Mouse (Mus musculus): ENCODE measurements at regions not wholly inside any gene's neighbourhood (a gene's known extent, or its start where the extent isn't known, plus 50 kb on each side); places are given as distances from the start of the nearest gene placed in this dataset.
"Not testable (repeated sequence)": the region's sequence is repeated elsewhere in the genome, so short reads cannot be mapped to it uniquely, and the experiment has no call there.

GRCm38 (mm10) chr10:96372616-96373346, 236.4 kb downstream of the Gm5426 start:
- no peak for DNase-seq (ENCODE audit: low spot score)

- no peak for DNase-seq (ENCODE audit: low spot score)
Measured at GRCm38 (mm10) chr10:96373481-96373880, 237.1 kb downstream of the Gm5426 start.

GRCm38 (mm10) chr10:96374293-96375069, 238.1 kb downstream of the Gm5426 start:
- no peak for DNase-seq (ENCODE audit: low spot score)

- DNase-seq (ENCODE audit: low spot score): no peak
Measured at GRCm38 (mm10) chr10:96375070-96375447, 238.7 kb downstream of the Gm5426 start.

GRCm38 (mm10) chr10:96377549-96377948, 239.3 kb upstream of the Btg1 start:
- no peak for DNase-seq (ENCODE audit: low spot score)

- no peak for DNase-seq (ENCODE audit: low spot score)
Measured at GRCm38 (mm10) chr10:96379016-96379771, 237.6 kb upstream of the Btg1 start.

- no peak for DNase-seq (ENCODE audit: low spot score)
Measured at GRCm38 (mm10) chr10:96381664-96382063, 235.1 kb upstream of the Btg1 start.

- no peak for DNase-seq (ENCODE audit: low spot score)
Measured at GRCm38 (mm10) chr10:96391748-96392147, 225.1 kb upstream of the Btg1 start.

- no peak for DNase-seq (ENCODE audit: low spot score)
Measured at GRCm38 (mm10) chr10:96392836-96393235, 224.0 kb upstream of the Btg1 start.

- no peak for DNase-seq (ENCODE audit: low spot score)
Measured at GRCm38 (mm10) chr10:96394210-96394609, 222.6 kb upstream of the Btg1 start.

GRCm38 (mm10) chr10:96395017-96395416, 221.8 kb upstream of the Btg1 start:
- no peak for DNase-seq (ENCODE audit: low spot score)

GRCm38 (mm10) chr10:96397931-96398561, 218.8 kb upstream of the Btg1 start:
- no peak for DNase-seq (ENCODE audit: low spot score)

- DNase-seq (ENCODE audit: low spot score): no peak
Measured at GRCm38 (mm10) chr10:96398562-96399288, 218.1 kb upstream of the Btg1 start.

GRCm38 (mm10) chr10:96399636-96400400, 217.0 kb upstream of the Btg1 start:
- DNase-seq (ENCODE audit: low spot score): no peak

- no peak for DNase-seq (ENCODE audit: low spot score)
Measured at GRCm38 (mm10) chr10:96400793-96401192, 216.0 kb upstream of the Btg1 start.

GRCm38 (mm10) chr10:96406306-96406705, 210.5 kb upstream of the Btg1 start:
- DNase-seq (ENCODE audit: low spot score): no peak

GRCm38 (mm10) chr10:96407846-96408245, 209.0 kb upstream of the Btg1 start:
- no peak for DNase-seq (ENCODE audit: low spot score)

GRCm38 (mm10) chr10:96408250-96408649, 208.6 kb upstream of the Btg1 start:
- no peak for DNase-seq (ENCODE audit: low spot score)

- no peak for DNase-seq (ENCODE audit: low spot score)
Measured at GRCm38 (mm10) chr10:96410028-96410427, 206.8 kb upstream of the Btg1 start.

- DNase-seq (ENCODE audit: low spot score): no peak
Measured at GRCm38 (mm10) chr10:96414807-96415206, 202.0 kb upstream of the Btg1 start.

GRCm38 (mm10) chr10:96421506-96421905, 195.3 kb upstream of the Btg1 start:
- not testable (repeated sequence) for DNase-seq (ENCODE audit: low spot score)
